Mouse (Mus musculus) erythroblast, embryonic 14.5 days (primary cell): ENCODE results near the gene Abl1.

Experiments
- GATA1 ChIP-seq: IDR thresholded peaks from 2 replicates; pipeline ENCODE4 v1.6.1; 2012; ENCODE audit warnings: low read length, inconsistent platforms, mixed read lengths
- TAL1 ChIP-seq: IDR thresholded peaks from 3 replicates; pipeline ENCODE4 v1.6.1; 2012; ENCODE audit warnings: low read length, inconsistent platforms, mixed read lengths

GRCm38 (mm10) chr2:31811086-31811958 lies 123.1 kb downstream of the Abl1 start:
- no peak for TF ChIP-seq TAL1
- TF ChIP-seq GATA1 = no peak
